Mouse (Mus musculus) spleen, adult 2 months (tissue): ENCODE results near the gene Cdh11. TPM values are rescaled to one million over a fixed set of nuclear protein-coding genes. Genes with fewer than 3 reads are reported as not detected.

ENCODE experiments used
- DNase-seq, 2 experiments: peaks; one replicate each; pipeline versions ENCODE4 v3.0.0 to v3.0.0-alpha.2; 2012 to 2021; ENCODE audit warnings: low spot score in 2 of 2, low read depth in 1 of 2
- H3K27ac ChIP-seq: fragments of 200-500 bp; 2 replicates; pipeline ENCODE4 v1.5.1; 2012; ENCODE audit warnings: low read length, inconsistent platforms; ENCODE audit not compliant: insufficient read depth
- H3K27me3 ChIP-seq: fragments of 200-500 bp; 2 replicates; pipeline ENCODE4 v1.6.1; 2012; ENCODE audit warnings: mild to moderate bottlenecking, moderate library complexity, low read length, inconsistent platforms; ENCODE audit not compliant: control insufficient read depth, insufficient read depth
- H3K36me3 ChIP-seq: fragments of 200-500 bp; 2 replicates; pipeline ENCODE4 v1.6.1; 2012; ENCODE audit warnings: mild to moderate bottlenecking, low read length, inconsistent platforms; ENCODE audit not compliant: control insufficient read depth, insufficient read depth
- H3K4me1 ChIP-seq: fragments of 200-500 bp; 2 replicates; pipeline ENCODE4 v1.6.1; 2011; ENCODE audit warnings: inconsistent platforms; ENCODE audit not compliant: control insufficient read depth, insufficient read depth, insufficient read length
- H3K4me3 ChIP-seq: fragments of 200-500 bp; 2 replicates; pipeline ENCODE4 v1.5.1; 2011; ENCODE audit warnings: mild to moderate bottlenecking, inconsistent platforms; ENCODE audit not compliant: insufficient read depth, insufficient read length; ENCODE audit errors: extremely low read depth
- CTCF ChIP-seq: fragments of 200-500 bp; IDR thresholded peaks from 2 replicates; pipeline ENCODE4 v1.5.1; 2011; ENCODE audit warnings: mild to moderate bottlenecking, inconsistent platforms; ENCODE audit not compliant: insufficient read depth, insufficient read length, insufficient replicate concordance; ENCODE audit errors: extremely low read depth
- POLR2A ChIP-seq: fragments of 200-500 bp; IDR thresholded peaks from 2 replicates; pipeline ENCODE4 v1.6.1; 2011; ENCODE audit warnings: low read depth, low read length, inconsistent platforms
- WGBS: fragments of 180-500 bp; shearing (Covaris S2); methylation state at CpG from one replicate; pipeline ENCODE4 v1.1.7; 2018; 5-methylcytosine and 5-hydroxymethylcytosine counted together
- polyA plus RNA-seq: library from polyadenylated mRNA; depleted of rRNA; stranded (reverse); fragments of >200 nt; gene quantifications from 2 replicates; pipeline ENCODE4 v1.2.3, GENCODE M21; 2012

Gene Cdh11
- polyA plus RNA-seq, 1 experiment: 4.6 TPM

- no peak for TF ChIP-seq CTCF
- no peak for TF ChIP-seq POLR2A
- Histone ChIP-seq H3K27ac (no peak overlapping the region), H3K36me3 (no peaks in the 10 kb centered on the region), H3K4me1 (no peaks in the 10 kb centered on the region), H3K27me3 (no peaks in the 10 kb centered on the region), H3K4me3 (no peak overlapping the region)
- no peak for DNase-seq
- 77% methylated on average over 4 of the region's 4 CpGs for WGBS
Measured at GRCm38 (mm10) chr8:102740963-102741362, 44.5 kb downstream of the Cdh11 start.

GRCm38 (mm10) chr8:102738961-102739487, 46.4 kb downstream of the Cdh11 start:
- TF ChIP-seq CTCF (no peak), POLR2A (no peak)
- no peaks in the 10 kb centered on the region for H3K36me3 ChIP-seq
- H3K4me3 ChIP-seq: no peak overlapping the region
- 81% methylated on average over 7 of the region's 7 CpGs for WGBS
- DNase-seq: no peak
- H3K27me3 ChIP-seq: no peaks in the 10 kb centered on the region
- H3K4me1 ChIP-seq: no peaks in the 10 kb centered on the region
- H3K27ac ChIP-seq: no peak overlapping the region

GRCm38 (mm10) chr8:102738395-102738794, 47.0 kb downstream of the Cdh11 start:
- no peaks in the 10 kb centered on the region for H3K36me3 ChIP-seq
- 90% methylated on average over 7 of the region's 7 CpGs for WGBS
- no peaks in the 10 kb centered on the region for H3K27me3 ChIP-seq
- DNase-seq: no peak
- H3K4me3 ChIP-seq: no peak overlapping the region
- H3K27ac ChIP-seq: no peak overlapping the region
- H3K4me1 ChIP-seq: no peaks in the 10 kb centered on the region
- TF ChIP-seq CTCF (no peak), POLR2A (no peak)

DNA sequence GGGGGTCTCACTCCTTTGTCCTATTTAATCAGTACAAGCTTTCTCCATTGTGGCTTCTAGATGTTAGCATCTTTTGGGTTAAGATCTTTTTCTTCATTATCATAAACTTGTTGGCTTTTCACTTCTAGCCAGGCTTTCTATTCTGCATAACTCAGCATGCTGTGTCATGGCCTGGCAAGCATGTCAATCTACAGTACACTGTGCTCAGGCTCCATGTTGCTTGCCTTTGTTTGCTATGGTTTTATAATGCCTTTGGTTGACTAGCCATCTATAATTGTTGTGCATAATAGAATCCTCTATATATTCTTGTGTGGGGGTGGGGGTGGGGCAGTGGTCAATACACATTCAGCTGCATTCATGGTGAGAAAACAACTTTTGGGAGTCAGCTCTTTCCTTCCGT, 51.0 kb downstream of the Cdh11 start:
- WGBS: 97% methylated on average over 1 of the region's 1 CpGs
- Histone ChIP-seq H3K4me1 (no peaks in the 10 kb centered on the region), H3K27ac (no peak overlapping the region), H3K27me3 (no peaks in the 10 kb centered on the region), H3K36me3 (no peaks in the 10 kb centered on the region), H3K4me3 (no peak overlapping the region)
- TF ChIP-seq POLR2A: no peak
- no peak for TF ChIP-seq CTCF
- no peak for DNase-seq

- 73% methylated on average over 10 of the region's 10 CpGs for WGBS
- Histone ChIP-seq H3K4me1 (no peaks in the 10 kb centered on the region), H3K36me3 (no peaks in the 10 kb centered on the region), H3K27me3 (no peaks in the 10 kb centered on the region), H3K27ac (no peak overlapping the region), H3K4me3 (no peak overlapping the region)
- DNase-seq: no peak
- TF ChIP-seq POLR2A (no peak), CTCF (no peak)
Measured at GRCm38 (mm10) chr8:102726206-102726935, 59.1 kb downstream of the Cdh11 start.

DNA sequence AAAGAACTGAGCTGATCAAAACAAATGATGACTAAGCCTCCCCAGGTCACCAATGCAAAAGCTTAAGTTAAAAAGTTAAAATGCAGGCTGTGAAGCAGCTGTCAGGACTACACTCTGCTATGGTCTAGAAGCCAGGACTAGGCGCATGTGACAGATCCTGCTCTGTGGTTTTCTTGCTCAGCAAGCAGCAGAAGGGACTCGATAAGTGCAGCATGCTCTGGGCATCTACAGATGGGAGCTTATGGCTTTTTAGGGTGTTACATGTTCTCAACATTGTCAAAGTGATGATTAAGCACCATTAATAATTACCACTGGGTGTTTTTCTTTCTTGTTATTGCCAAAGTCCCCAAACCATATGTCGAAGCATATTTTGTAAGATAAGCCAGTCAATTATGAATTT, 59.9 kb downstream of the Cdh11 start:
- Histone ChIP-seq H3K36me3 (no peaks in the 10 kb centered on the region), H3K27ac (no peak overlapping the region), H3K27me3 (no peaks in the 10 kb centered on the region), H3K4me1 (no peaks in the 10 kb centered on the region), H3K4me3 (no peak overlapping the region)
- DNase-seq: no peak
- TF ChIP-seq CTCF (no peak), POLR2A (no peak)
- 74% methylated on average over 3 of the region's 3 CpGs for WGBS

- no peak for TF ChIP-seq CTCF
- no peak for TF ChIP-seq POLR2A
- no peaks in the 10 kb centered on the region for H3K36me3 ChIP-seq
- H3K27me3 ChIP-seq: no peaks in the 10 kb centered on the region
- DNase-seq: no peak
- H3K4me1 ChIP-seq: no peaks in the 10 kb centered on the region
- 73% methylated on average over 4 of the region's 4 CpGs for WGBS
- H3K27ac ChIP-seq: no peak overlapping the region
- H3K4me3 ChIP-seq: no peak overlapping the region
Measured at GRCm38 (mm10) chr8:102715956-102716355, 69.5 kb downstream of the Cdh11 start.
